Mouse (Mus musculus) midbrain, embryonic 16.5 days (tissue): ENCODE results near the gene Stim1. TPM values are rescaled to one million over a fixed set of nuclear protein-coding genes. Genes with fewer than 3 reads are reported as not detected.
A peak's percentile ranks its signal among the peaks of the same experiment; 100 is the strongest.
"Not testable (repeated sequence)": the region's sequence is repeated elsewhere in the genome, so short reads cannot be mapped to it uniquely, and the experiment has no call there.

Source experiments
- ATAC-seq: fragments of 200-750 bp; cut with Nextera tagmentation; 2 replicates; pipeline ENCODE4 v1.8.0; 2017; ENCODE audit warnings: moderate TSS enrichment
- H3K27ac ChIP-seq: fragments of 300-500 bp; sonication (generic); 2 replicates; pipeline ENCODE4 v1.5.1; 2014; ENCODE audit warnings: mild to moderate bottlenecking, low read length, mixed read lengths
- H3K27me3 ChIP-seq: fragments of 300-500 bp; sonication (generic); 2 replicates; pipeline ENCODE4 v1.6.1; 2014; ENCODE audit warnings: low read depth, low read length, mixed read lengths; ENCODE audit not compliant: control insufficient read depth, insufficient read depth
- H3K36me3 ChIP-seq: fragments of 300-500 bp; sonication (generic); 2 replicates; pipeline ENCODE4 v1.6.1; 2014; ENCODE audit warnings: mild to moderate bottlenecking, low read length, moderate library complexity, mixed read lengths; ENCODE audit not compliant: control insufficient read depth, insufficient read depth
- H3K4me1 ChIP-seq: fragments of 300-500 bp; sonication (generic); 2 replicates; pipeline ENCODE4 v1.6.1; 2014; ENCODE audit warnings: mild to moderate bottlenecking, low read length, mixed read lengths; ENCODE audit not compliant: control insufficient read depth, insufficient read depth
- H3K4me2 ChIP-seq: fragments of 300-500 bp; sonication (generic); 2 replicates; pipeline ENCODE4 v1.6.1; 2014; ENCODE audit warnings: mild to moderate bottlenecking, low read length, mixed read lengths
- H3K4me3 ChIP-seq: fragments of 300-500 bp; sonication (generic); 2 replicates; pipeline ENCODE4 v1.5.1; 2014; ENCODE audit warnings: low read depth, mild to moderate bottlenecking, low read length, moderate library complexity, mixed read lengths
- H3K9ac ChIP-seq: fragments of 300-500 bp; sonication (generic); 2 replicates; pipeline ENCODE4 v1.6.1; 2014; ENCODE audit warnings: low read depth, low read length, mixed read lengths
- H3K9me3 ChIP-seq: fragments of 300-500 bp; sonication (generic); replicated peaks from 2 replicates; pipeline ENCODE4 v1.6.1; 2014; ENCODE audit warnings: mild to moderate bottlenecking, low read length, mixed read lengths; ENCODE audit not compliant: control insufficient read depth, poor library complexity, severe bottlenecking
- WGBS: fragments of 180-500 bp; shearing (Covaris S2); extraction: QIAGEN DNeasy Blood & Tissue Kit; methylation state at CpG from one replicate; pipeline ENCODE4 v1.1.7; 2014; 5-methylcytosine and 5-hydroxymethylcytosine counted together
- polyA plus RNA-seq: library from polyadenylated mRNA; unstranded; fragments of >200 nt; fragmentation: Nextera tagmentation; extraction: Ambion mirVana; gene quantifications from 2 replicates; pipeline ENCODE4 v1.2.1, GENCODE M21; 2015

Stim1 gene
- polyA plus RNA-seq, 1 experiment from 2014 or later = 12.5 TPM

GRCm38 (mm10) chr7:102258189-102258588, 9.4 kb upstream of the Stim1 start:
- Histone ChIP-seq H3K27ac (no peak overlapping the region), H3K4me3 (no peak overlapping the region), H3K9me3 (no peaks in the 10 kb centered on the region), H3K4me2 (no peak overlapping the region), H3K9ac (no peak overlapping the region), H3K27me3 (no peaks in the 10 kb centered on the region), H3K4me1 (no peaks in the 10 kb centered on the region), H3K36me3 (no peaks in the 10 kb centered on the region)
- 22% methylated on average over 4 of the region's 4 CpGs for WGBS
- ATAC-seq = no peak; the same call in 1 of the 2 replicates

- no peak overlapping the region for H3K4me3 ChIP-seq
- H3K36me3 ChIP-seq = no peaks in the 10 kb centered on the region
- H3K9ac ChIP-seq = no peak overlapping the region
- H3K4me2 ChIP-seq = no peak overlapping the region
- 69% methylated on average over 3 of the region's 3 CpGs for WGBS
- no peak overlapping the region for H3K27ac ChIP-seq
- no peaks in the 10 kb centered on the region for H3K4me1 ChIP-seq
- ATAC-seq = no peak
- no peaks in the 10 kb centered on the region for H3K27me3 ChIP-seq
- H3K9me3 ChIP-seq = no peaks in the 10 kb centered on the region
These were observed 8.9 kb upstream of the Stim1 start for GRCm38 (mm10) chr7:102258753-102259152.

- H3K36me3 ChIP-seq = no peaks in the 10 kb centered on the region
- H3K9me3 ChIP-seq = no peaks in the 10 kb centered on the region
- no peak overlapping the region for H3K27ac ChIP-seq
- no peak overlapping the region for H3K9ac ChIP-seq
- H3K4me2 ChIP-seq = no peak overlapping the region
- H3K4me3 ChIP-seq = no peak overlapping the region
- no peaks in the 10 kb centered on the region for H3K4me1 ChIP-seq
- H3K27me3 ChIP-seq = no peaks in the 10 kb centered on the region
- WGBS = 85% methylated on average over 10 of the region's 10 CpGs
- ATAC-seq = no peak
These were observed 7.7 kb upstream of the Stim1 start for GRCm38 (mm10) chr7:102259716-102260479.

- ATAC-seq = no peak
- Histone ChIP-seq H3K9me3 (no peaks in the 10 kb centered on the region), H3K36me3 (no peaks in the 10 kb centered on the region), H3K4me3 (no peak overlapping the region), H3K4me1 (no peaks in the 10 kb centered on the region), H3K27ac (no peak overlapping the region), H3K4me2 (no peak overlapping the region), H3K27me3 (no peaks in the 10 kb centered on the region), H3K9ac (no peak overlapping the region)
- WGBS = 73% methylated on average over 1 of the region's 1 CpGs
These were observed 7.1 kb upstream of the Stim1 start for GRCm38 (mm10) chr7:102260518-102260917.

- no peak for ATAC-seq
These were observed 4.6 kb upstream of the Stim1 start for GRCm38 (mm10) chr7:102263020-102263419.

GRCm38 (mm10) chr7:102266021-102266400, 1.6 kb upstream of the Stim1 start:
- H3K9me3 ChIP-seq, H3K4me2 ChIP-seq, ATAC-seq, H3K27ac ChIP-seq, H3K9ac ChIP-seq, H3K36me3 ChIP-seq, H3K27me3 ChIP-seq, H3K4me3 ChIP-seq: not testable (repeated sequence)
- peaks cover 19% of the 10 kb centered on the region for H3K4me1 ChIP-seq
- WGBS = 91% methylated on average over 10 of the region's 10 CpGs

More at GRCm38 (mm10) chr7:102263020-102263419, 4.6 kb upstream of the Stim1 start:
- Histone ChIP-seq H3K4me2 (no peak overlapping the region), H3K27me3 (no peaks in the 10 kb centered on the region), H3K9me3 (no peaks in the 10 kb centered on the region), H3K27ac (no peak overlapping the region), H3K4me3 (no peak overlapping the region), H3K9ac (no peak overlapping the region), H3K4me1 (no peaks in the 10 kb centered on the region), H3K36me3 (no peaks in the 10 kb centered on the region)
- WGBS = 94% methylated on average over 2 of the region's 2 CpGs

- peak overlapping the region; percentile 94 for H3K4me2 ChIP-seq
- no peak overlapping the region for H3K27ac ChIP-seq
- H3K36me3 ChIP-seq = no peaks in the 10 kb centered on the region
- WGBS = 52% methylated on average over 14 of the region's 14 CpGs
- no peaks in the 10 kb centered on the region for H3K27me3 ChIP-seq
- peaks cover 19% of the 10 kb centered on the region for H3K4me1 ChIP-seq
- H3K9ac ChIP-seq = no peak overlapping the region
- peak; percentile 54; the same call in 1 of the 2 replicates for ATAC-seq
- H3K4me3 ChIP-seq = peak overlapping the region; percentile 85; the same call in 1 of the 2 replicates
- no peaks in the 10 kb centered on the region for H3K9me3 ChIP-seq
These were observed 1.1 kb upstream of the Stim1 start for GRCm38 (mm10) chr7:102266401-102267042.

GRCm38 (mm10) chr7:102267113-102267579, 460 bp upstream of the Stim1 start:
- ATAC-seq = peak; percentile 94
- Histone ChIP-seq H3K9me3 (no peaks in the 10 kb centered on the region), H3K36me3 (no peaks in the 10 kb centered on the region), H3K27me3 (no peaks in the 10 kb centered on the region), H3K4me2 (peak overlapping the region; percentile 94), H3K4me1 (peaks cover 19% of the 10 kb centered on the region), H3K4me3 (peak overlapping the region; percentile 85), H3K27ac (peak overlapping the region; percentile 70), H3K9ac (peak overlapping the region; percentile 79)
- WGBS = 0% methylated on average over 34 of the region's 34 CpGs

- 0 out of 2 replicates have a peak overlapping the region, but pooled peaks have one; percentile 15 for H3K27ac ChIP-seq
- no peaks in the 10 kb centered on the region for H3K9me3 ChIP-seq
- H3K4me3 ChIP-seq = peak overlapping the region; percentile 85
- peak overlapping the region; percentile 94 for H3K4me2 ChIP-seq
- no peak for ATAC-seq
- peaks cover 19% of the 10 kb centered on the region for H3K4me1 ChIP-seq
- 6% methylated on average over 12 of the region's 12 CpGs for WGBS
- H3K27me3 ChIP-seq = no peaks in the 10 kb centered on the region
- H3K9ac ChIP-seq = peak overlapping the region; percentile 79
- no peaks in the 10 kb centered on the region for H3K36me3 ChIP-seq
These were observed 766 bp downstream of the Stim1 start for GRCm38 (mm10) chr7:102268395-102268748.
